Mouse (Mus musculus) 3134 (cell line): ENCODE data around the gene Krt72.

ENCODE experiments used
- DNase-seq: peaks from one replicate; pipeline ENCODE4 v3.0.0-alpha.2; 2011; ENCODE audit warnings: low spot score; ENCODE audit not compliant: insufficient read length; ENCODE audit errors: extremely low read depth

Gene Krt72

GRCm38 (mm10) chr15:101786360-101786759 is at the start of gene Krt72:
Krt72 (minus strand) TSS chr15:101786460.
- no peak for DNase-seq

DNA sequence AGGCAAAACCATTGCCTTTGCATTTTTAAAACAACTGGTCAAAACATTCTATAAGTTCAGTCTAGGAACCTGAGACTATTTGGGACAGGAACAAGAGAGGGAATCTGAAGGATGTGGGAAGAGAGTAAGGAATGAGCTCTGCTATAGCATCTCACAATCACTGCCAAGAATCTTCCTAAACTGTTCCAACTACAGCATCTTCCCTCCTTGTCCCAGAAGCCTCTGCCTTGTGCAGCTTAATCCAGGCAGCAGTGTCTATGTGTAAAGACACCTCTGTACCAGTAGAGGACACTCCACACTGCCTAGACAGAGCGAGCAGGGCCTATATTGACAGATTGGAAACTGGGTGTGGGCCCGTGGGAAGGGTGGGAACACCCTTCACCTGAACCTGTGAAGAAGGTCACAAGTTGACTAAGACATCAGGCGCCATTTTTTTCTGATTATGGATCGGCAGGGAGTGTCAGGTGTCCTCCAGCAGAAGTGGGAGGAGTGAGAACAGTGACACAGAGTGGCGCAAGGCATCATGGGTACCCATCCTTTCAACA is 48.6 kb upstream of the Krt72 start:
- no peak for DNase-seq

GRCm38 (mm10) chr15:101833131-101833530 is 46.9 kb upstream of the Krt72 start:
- no peak for DNase-seq

GRCm38 (mm10) chr15:101829441-101829840 is 43.2 kb upstream of the Krt72 start:
- no peak for DNase-seq

GRCm38 (mm10) chr15:101821786-101822185 is 35.5 kb upstream of the Krt72 start:
- DNase-seq = no peak

DNA sequence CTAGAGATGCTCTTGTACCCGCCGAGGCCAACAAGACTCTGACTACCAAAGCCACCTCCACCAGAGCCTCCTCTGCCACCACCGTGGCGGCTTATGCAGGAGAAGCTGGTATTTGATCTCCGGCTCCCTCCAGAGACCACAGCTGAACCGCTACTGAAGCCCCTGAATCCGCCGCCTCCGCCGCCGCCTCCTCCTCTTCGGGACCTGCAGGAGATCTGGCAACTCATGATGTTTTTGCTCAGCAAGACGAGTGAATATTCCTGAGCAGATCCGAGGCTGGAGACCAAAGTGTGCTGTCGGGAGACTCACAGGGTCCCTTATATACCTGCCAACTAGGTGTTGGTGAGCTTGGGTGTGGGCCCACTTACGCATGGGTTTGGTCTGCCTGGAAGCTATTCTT is 31.6 kb upstream of the Krt72 start, which contains the start of gene Krt2:
TSS of gene Krt2 (minus strand) at position 295 of the 400 bp plus-strand sequence.
- DNase-seq = no peak

GRCm38 (mm10) chr15:101803052-101803822 is 17.0 kb upstream of the Krt72 start:
- DNase-seq = no peak

GRCm38 (mm10) chr15:101802296-101802835 is 16.1 kb upstream of the Krt72 start, which contains the start of gene Krt73:
Krt73 (minus strand) TSS chr15:101802346.
- no peak for DNase-seq

DNA sequence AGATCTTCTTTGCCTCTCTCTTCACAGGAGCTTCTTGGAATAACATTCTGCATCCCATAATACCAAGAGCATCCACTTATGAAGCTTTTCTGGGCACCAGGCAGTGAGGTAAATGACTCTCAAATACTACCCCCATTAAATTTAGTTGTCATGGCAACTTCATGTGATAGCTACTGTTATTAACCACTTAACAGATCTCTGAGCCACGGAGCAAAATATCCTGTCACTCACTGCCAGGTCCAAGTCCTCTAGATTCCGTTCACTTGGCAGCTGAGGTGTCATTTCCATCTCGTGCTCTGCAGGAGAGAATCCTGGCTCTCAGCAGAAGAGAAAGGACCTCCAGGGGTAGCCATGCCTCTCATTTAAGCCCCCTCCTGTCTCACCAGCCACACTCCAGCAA is 4.6 kb upstream of the Krt72 start:
- DNase-seq = no peak

DNA sequence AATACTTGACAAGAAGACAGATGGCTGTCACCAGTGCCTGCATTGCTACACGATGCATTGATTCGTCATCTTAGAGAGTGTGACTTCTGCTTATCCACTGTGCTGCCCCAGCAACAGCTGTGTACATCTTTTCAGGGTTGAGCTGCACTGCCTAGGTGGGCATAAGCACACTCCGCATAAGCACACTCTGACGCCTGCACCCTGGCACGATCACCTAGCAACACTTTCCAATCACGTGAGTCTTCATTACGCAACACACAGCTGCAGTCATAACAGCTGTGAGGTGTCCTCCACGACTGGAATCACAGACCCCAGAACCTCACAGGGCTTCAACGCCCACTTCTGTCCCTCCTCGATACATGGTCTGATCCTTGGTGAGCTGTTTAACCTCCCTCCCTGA is 12.8 kb downstream of the Krt72 start:
- no peak for DNase-seq

GRCm38 (mm10) chr15:101772711-101773081 is 13.6 kb downstream of the Krt72 start:
- DNase-seq = peak; percentile 43

DNA sequence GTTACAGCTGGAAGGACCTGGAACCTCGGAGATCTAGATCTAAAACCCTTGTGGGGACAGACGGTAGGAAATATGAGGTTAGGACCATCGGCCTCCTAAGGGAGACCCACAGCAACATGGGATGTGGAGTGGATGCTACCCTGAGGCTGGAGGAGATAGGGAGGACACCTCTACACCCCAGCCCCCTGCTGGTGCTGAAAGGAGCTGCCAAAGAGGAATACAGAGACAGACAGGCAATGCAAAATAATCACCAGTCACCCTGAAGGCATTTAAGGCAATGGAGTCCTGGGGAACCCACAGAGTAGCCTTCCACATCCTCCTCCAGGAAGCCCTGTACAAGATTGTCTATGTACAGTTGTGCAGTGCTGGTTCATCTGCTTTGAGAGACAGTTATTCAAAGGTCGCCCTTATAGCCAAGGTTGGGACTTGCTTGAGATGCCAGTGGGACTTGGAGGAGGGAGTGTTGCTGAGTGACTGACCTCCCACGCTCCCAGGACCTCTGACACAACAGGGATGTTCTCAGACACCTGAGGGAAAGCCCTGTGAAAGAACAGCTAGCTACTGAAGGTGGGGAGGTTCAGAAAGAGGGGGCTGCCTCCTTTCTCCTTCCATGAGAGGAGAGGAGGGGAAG is 14.1 kb downstream of the Krt72 start:
- no peak for DNase-seq

- DNase-seq = no peak
These were observed 16.0 kb downstream of the Krt72 start for GRCm38 (mm10) chr15:101770226-101770625.

- DNase-seq = no peak
These were observed 43.5 kb downstream of the Krt72 start, which contains the start of gene Krt71 for GRCm38 (mm10) chr15:101742711-101743110. Krt71 (minus strand) TSS chr15:101743109.

DNA sequence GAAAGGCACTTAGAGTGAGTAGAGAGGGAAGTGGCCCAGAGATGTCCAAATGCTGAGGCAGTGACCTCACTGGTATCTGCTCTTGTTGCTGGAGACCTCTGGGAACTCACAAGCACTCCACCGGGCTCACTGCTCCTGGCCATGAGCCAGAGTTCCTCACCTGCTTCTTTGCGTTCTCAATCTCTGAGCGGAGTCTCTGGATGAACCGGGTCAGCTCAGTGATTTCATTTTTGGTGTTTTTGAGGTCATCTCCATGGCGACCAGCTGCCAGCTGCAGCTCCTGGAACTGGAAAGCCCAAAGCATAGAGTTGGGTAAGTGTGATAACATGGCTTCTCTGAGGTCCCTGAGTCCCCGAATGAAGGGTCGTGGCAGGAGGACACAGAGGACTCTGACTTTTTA is 48.5 kb downstream of the Krt72 start:
- DNase-seq = no peak

DNA sequence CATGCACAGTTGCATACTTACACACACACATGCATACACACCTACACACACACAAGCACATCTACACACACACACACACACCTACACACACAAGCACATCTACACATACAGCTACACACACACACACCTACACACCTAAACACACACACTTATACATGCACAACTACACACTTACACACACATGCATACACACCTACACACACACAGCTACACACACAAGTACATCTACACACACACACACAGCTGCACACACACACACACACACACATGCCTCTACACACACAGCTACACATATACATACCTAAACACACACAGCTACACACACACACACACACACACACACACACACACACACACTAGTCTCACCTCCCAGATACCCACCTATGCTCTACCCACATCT is 55.6 kb downstream of the Krt72 start:
- DNase-seq = no peak
